Mouse (Mus musculus) c-Kit-positive CD71-positive TER-119-negative erythroid progenitor cells, embryonic 14.5 days (primary cell): ENCODE results near the gene Timm17b.

Source experiments
- DNase-seq: peaks from one replicate; pipeline ENCODE4 v3.0.0-alpha.2; 2013; ENCODE audit warnings: low read depth

Timm17b gene

GRCm38 (mm10) chrX:7919601-7920383, 20.6 kb downstream of the Timm17b start, which contains the start of gene Pcsk1n:
Gene Pcsk1n (plus strand): TSS chrX:7919822.
- DNase-seq = no peak

GRCm38 (mm10) chrX:7922032-7922431, 22.9 kb downstream of the Timm17b start:
- DNase-seq = no peak

GRCm38 (mm10) chrX:7926266-7926665, 27.1 kb downstream of the Timm17b start:
- DNase-seq = no peak

GRCm38 (mm10) chrX:7927116-7927515, 28.0 kb downstream of the Timm17b start:
- no peak for DNase-seq

- DNase-seq = no peak
Measured at GRCm38 (mm10) chrX:7928270-7928790, 29.2 kb downstream of the Timm17b start, which contains the start of gene Eras. Gene Eras (minus strand): TSS chrX:7928607.

GRCm38 (mm10) chrX:7936874-7937273, 37.7 kb downstream of the Timm17b start:
- DNase-seq = no peak

- no peak for DNase-seq
Measured at GRCm38 (mm10) chrX:7937667-7938066, 38.5 kb downstream of the Timm17b start.

GRCm38 (mm10) chrX:7945618-7946017, 46.5 kb downstream of the Timm17b start:
- DNase-seq = no peak

GRCm38 (mm10) chrX:7947108-7947899, 48.1 kb downstream of the Timm17b start, which contains the start of gene Hdac6:
Gene Hdac6 (minus strand): TSS chrX:7947889.
- DNase-seq = no peak

GRCm38 (mm10) chrX:7947900-7948492, 48.8 kb downstream of the Timm17b start:
- DNase-seq = peak; percentile 86

- no peak for DNase-seq
Measured at GRCm38 (mm10) chrX:7950091-7950490, 50.9 kb downstream of the Timm17b start.
